Mouse (Mus musculus) layer of hippocampus, postnatal 10 days (tissue): ENCODE data around the gene Tmem37. TPM values are rescaled to one million over a fixed set of nuclear protein-coding genes. Genes with fewer than 3 reads are reported as not detected.

ENCODE experiments used
- DNase-seq, 2 experiments: peaks; one replicate each; pipeline ENCODE4 v3.0.0; 2021; ENCODE audit warnings: low spot score in 2 of 2
- long read RNA-seq: library from polyadenylated mRNA; stranded (forward); transcript quantifications from one replicate; pipeline ENCODE4 v2.0.0, GENCODE M21; 2023
- total RNA-seq, 2 experiments: library from RNA; stranded (reverse); gene quantifications; 2 replicates each; pipeline ENCODE4 v1.2.3; 2021

Gene Tmem37
- total RNA-seq: 1 to 10 TPM; 1.0 to 2.0 TPM
- long read RNA-seq, partial matches to known transcripts: 0 of 3 reads
- long read RNA-seq, other reads (novel, unspliced or antisense): 0 of 3 reads

- peak; percentile 47 to 54 for DNase-seq
These were observed at the start of gene Tmem37 for GRCm38 (mm10) chr1:120073519-120074306. Gene Tmem37 (minus strand): TSS chr1:120074074.

- no peak for DNase-seq
These were observed 48.9 kb upstream of the Tmem37 start for GRCm38 (mm10) chr1:120122634-120123383.

DNA sequence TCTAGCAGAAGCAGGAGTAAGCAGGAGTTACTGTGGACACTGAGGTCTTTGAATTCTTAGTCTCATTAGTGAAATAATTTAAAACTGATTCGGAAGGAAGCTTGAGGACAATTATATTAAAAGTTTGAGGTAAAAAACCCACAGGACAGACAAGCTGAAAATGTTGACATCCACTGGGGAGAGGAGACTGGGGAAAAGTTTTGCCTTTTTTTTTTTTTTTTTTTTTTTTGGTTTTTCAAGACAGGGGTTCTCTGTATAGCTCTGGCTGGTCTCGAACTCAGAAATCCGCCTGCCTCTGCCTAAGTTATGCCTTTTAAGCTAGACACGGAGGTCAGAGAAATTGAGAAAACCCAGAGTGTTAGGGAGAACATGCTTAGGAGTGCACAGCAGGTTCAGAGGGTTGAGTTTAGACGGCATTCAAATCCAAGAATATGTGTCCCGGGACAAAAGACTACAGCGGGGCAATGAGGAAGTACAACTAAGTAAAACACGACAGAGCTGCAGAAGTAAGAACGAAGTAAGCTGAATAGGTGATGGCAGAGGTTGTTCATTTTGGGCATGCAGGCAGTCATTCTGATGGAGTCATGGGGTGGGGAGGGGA is 48.2 kb upstream of the Tmem37 start:
- no peak for DNase-seq

DNA sequence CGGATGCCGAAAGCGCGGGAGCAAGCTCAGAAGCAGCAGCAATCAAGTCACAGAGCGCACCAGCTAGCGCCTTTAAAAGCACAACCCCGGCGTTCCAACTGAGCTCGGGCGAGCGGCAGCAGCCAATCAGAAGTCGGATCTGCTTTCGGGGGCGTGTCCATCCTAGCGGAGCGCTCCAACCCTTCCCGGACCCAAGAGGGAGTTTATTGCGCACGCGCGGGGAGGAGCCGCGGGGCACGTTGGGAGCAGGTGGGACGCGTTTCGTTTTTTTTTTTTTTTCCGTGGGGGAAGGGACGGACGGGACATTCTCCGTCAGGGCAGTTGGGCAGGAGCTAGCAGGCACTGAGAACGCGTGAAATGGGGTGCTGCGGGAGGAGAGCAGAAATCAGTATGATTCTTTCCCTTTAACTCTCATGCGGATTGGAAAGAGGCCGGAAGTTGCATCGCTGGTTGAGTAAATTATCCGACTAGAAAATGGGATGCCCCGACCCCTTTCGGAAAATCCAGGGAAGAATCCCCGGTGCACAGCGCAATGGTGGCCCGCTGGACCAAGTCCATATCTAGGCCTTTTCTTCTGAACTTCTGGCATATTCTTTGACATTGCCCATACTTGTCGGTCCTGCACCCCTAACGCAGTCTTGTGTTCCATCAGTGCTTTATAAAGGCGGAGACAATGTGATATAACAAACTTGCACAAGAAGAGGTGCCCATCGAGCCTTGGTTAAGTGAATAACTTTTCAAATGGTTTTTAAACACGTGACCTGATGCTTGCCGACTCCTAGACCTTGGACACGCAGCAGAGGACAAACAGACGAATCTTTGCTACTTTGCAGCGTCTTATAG is 47.3 kb upstream of the Tmem37 start, which contains the start of the genes Dbi and 3110009E18Rik:
TSS of gene Dbi (minus strand) at position 110 of the 843 bp plus-strand sequence.
TSS of gene 3110009E18Rik (plus strand) at position 219 of the 843 bp plus-strand sequence.
- DNase-seq: peak; percentile 96 to 98

DNA sequence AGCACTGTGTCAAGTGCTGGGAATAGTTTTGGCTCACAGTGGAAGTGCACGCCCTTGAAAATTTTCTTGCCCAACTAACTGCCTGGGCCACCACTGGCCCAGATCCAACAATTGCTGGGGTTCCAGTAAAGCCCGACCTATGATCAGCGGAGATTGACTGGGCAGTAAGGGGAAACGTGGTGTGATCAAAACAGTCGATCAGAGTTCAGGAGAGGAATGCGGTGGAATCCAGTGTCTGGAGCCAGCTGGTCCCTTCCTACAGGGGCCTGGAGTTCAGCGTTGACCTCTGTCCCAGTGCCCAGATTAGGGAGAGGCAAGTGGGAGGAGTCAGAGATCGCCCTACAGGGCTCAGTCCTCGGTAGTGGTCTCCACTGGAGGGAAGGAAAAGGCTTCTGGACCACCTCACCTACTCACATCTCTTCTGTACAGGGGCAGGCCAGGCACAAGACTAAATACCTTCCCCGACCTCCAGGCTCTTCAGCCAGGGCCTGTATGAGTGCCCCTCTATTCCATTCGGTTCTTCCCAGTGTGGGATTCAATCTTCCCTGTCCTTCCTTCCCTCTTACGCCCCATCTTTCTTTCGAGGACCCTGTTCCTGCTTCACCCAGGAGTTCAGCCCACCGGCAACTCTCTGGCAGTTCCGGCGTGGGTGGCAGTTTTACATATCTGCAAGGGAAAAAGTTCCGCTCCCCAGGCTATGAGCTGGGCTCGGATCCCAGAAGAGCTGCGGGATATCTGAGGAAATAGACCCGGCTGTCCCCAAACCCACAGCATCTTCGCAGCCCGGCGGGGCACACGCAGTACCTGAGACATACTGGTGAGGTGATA is 46.5 kb upstream of the Tmem37 start:
- peak in 1 of 2 experiments; percentile 54 for DNase-seq

DNA sequence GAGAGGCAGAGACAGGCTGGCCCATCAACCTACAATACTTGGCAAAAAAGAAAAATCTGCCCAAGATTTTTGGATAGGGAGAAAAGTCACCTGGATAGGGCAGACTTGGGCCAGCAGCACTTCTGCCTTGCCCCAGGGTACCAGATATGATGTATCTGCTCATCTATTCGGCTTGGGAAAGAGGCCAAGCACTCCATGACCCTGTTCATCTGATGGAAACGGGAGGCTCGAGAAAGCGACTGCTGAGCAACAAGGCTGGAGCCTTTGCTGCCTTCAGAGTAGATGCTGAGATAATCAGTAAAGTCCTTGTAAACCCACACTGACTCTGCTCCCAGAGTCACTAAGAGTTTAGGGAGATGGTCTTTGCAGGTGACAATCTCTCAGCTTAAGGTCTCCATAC is 45.5 kb upstream of the Tmem37 start:
- no peak for DNase-seq

DNA sequence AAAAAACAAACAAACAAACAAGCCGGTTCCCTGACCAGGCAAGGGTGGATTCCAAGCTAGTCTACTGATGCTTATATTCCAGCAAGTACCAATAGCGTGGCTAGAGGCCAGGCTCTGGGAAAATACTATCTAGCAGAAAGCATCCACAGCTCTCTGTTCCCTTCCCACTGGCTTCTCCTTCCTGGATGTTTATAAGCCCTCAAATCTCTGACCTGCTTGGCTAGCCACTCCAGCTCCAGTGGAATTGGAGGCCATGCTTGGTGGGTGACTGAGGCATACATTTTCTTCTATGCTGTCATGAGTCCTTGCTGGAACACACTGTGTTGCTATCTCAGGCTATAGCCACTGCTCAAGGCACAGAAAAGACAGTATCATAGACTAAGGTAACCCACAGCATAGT is 45.0 kb upstream of the Tmem37 start:
- no peak for DNase-seq

DNA sequence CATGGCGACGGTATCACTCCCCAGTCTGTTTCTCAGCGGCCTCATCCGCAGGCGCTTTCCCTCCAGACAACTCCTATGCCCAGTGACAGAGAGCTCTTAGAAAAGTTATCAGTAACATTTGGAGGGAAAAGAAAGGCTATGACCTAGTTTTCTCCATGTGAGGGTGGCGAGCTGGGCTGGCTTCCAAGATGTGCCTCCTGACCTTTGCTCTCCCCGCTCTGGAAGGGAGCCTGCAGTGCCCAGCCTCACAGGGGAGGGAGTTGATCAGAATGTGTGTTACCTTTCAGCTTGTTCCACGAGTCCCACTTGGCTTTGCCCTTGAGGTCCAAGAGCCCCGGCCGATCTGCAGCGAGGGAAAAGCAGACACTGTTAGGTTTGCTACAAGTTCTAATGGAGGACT is 42.2 kb upstream of the Tmem37 start:
- DNase-seq: peak in 1 of 2 experiments; percentile 54

GRCm38 (mm10) chr1:120115671-120116081 is 41.8 kb upstream of the Tmem37 start:
- peak; percentile 88 to 89 for DNase-seq

DNA sequence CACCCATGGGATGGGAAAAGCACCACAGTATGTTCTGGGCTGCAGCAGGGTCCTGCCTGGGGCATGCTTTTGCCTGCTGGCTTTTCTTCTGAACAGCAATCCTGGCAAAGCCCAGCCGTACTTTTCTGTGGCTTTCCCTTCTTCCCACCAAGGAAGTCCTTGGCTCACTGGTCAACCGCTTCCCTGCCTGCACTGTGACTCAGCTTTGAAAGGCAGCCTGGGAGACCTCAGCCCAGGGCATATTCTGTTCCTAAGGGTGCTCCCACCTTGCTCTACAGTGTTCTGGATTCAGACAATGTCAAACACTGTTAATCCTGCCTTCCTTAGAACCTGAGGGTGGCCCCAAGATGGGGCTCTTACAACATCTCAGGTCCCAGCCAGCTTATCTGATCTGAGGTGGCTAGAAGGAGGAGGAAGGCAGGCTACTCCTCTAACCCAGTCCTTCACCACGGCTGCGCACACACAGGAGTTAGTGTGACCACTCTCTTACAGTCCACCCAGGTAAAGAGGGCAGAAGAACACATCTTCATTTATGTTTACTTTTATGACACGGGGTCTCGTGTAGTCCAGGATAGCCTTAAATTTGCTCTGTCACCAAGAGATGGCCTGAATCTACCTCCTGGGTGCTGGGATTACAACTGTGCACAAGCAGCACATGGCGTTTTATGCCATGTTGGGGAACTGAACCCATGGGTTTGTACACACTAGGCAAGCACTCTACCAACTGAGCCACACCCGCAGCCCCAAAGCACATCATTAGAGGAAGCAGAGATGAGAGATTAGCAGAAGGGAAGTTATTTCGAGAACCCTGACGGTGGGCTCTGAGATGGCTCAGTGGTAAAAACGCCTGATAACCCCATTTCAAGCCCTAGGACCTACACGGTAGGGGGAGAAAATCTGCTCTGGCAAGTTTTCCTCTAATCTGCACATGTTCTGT is 38.6 kb upstream of the Tmem37 start:
- DNase-seq: no peak

DNA sequence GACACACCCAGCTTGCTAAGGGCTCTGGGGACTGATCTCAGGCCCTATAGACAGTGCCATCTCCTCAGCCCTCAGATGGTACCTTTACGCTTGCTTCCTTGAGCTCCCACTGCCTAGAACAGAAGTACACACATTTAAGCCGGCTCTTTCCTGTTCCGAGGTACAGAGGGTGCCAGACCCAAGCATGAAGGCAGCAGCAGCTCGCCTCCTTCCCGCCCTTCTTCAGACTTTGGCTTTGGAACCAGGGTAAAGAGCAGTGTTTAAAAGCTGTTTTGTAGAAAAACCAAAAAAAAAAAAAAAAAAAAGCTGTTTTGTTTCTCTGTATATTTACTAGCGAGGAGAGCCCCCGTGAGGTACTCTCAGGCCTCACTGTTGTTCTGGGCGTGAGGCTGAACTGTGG is 37.9 kb upstream of the Tmem37 start:
- no peak for DNase-seq

DNA sequence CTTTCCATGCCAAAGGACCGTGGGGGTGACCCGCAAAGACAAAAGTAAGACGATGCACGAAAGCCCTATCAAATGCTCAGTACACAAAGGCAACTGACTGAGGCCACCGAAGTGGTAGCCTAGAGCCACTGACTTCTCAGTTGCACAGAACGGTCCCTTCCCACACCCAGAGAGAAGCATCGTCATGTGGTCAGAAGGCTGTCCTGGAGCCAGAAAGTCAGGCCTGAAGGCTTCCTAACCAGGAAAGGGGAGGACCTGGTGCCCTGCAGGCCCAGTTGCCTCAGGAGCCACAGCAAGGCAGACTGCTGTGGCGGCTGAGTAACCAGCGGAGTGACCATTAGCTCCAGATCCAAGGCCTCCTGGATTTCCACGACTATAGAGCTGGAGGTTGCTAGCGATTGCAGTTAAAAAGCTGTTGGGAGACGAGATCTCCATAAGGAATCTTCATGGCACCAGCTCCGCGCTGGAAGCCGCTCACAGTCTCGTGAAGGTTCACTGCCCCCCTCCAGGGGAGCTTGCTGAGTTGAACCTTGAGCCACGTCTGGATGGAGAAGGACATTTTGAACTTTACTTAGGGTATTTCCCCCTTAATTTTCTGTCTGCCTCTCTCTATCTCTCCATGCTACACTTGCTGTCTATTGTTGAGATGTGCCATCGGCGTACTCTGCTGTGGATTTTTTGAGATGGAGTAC is 36.0 kb upstream of the Tmem37 start:
- DNase-seq: no peak

DNA sequence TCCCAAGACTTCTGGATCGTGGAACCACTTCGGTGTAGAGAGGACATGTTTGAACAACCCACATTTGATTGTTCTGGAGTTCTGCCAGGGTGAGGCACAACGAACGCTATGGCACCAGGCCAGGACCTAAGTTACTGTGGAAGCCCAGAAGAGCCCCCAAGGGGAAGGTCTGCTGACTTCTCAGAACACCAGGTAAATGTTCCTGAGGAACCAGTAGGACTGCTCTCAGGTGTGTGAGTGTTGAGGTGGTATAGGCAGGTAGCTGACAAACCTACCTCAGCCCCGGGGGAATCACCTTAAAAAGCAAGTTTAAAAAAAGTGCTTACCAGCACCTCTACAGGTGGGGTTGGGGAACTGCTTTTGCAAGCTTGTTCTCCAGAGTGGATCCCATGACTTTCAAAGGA is 31.7 kb upstream of the Tmem37 start:
- DNase-seq: no peak

DNA sequence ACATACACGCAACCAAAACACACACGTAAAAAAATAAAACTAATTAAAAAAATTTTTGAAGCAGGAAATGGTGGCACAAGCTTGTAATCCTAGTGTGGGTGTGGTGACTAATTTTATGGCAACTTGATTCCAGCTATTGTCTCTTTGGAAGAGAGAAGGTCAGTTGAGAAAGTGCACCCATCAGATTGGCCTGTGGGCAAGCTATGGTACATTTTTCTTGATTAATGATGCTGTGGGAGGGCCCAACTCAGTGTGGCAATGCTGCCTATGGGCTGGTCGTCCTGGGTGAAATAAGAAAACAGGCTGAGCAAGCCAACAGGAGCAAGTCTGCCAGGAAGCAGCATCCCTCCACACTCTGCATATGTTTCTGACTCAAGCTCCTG is 27.3 kb upstream of the Tmem37 start:
- no peak for DNase-seq

GRCm38 (mm10) chr1:120100456-120101226 is 26.8 kb upstream of the Tmem37 start:
- no peak for DNase-seq

DNA sequence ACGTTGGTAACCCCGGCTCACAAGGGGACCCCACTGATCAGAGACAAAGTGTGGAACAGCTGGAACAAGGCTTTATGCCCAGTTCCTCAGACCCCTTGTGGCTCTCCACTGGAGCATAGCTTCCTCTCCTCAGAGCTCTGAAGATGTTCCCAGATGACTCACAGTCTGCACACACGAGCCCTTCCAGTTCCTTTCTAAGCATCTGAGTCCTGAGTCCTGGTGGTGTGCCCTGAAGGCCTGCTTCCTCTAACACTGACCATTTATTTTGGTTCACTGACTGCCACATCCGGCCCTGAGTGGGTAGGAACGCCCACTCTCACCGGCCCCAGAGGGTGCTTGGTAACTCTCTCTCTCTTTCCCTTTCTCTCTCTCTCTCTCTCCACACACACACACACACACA is 25.6 kb upstream of the Tmem37 start:
- no peak for DNase-seq

- peak; percentile 78 to 81 for DNase-seq
These were observed 24.5 kb upstream of the Tmem37 start for GRCm38 (mm10) chr1:120098327-120098726.
